Mouse (Mus musculus) midbrain, embryonic 10.5 days (tissue): ENCODE measurements at regions not wholly inside any gene's neighbourhood (a gene's known extent, or its start where the extent isn't known, plus 50 kb on each side); places are given as distances from the start of the nearest gene placed in this dataset.

Source experiments
- DNase-seq: peaks from one replicate; pipeline ENCODE4 v3.0.0-alpha.2; 2017; ENCODE audit warnings: low spot score
- H3K27ac ChIP-seq: fragments of 300-500 bp; sonication (generic); replicated peaks from 2 replicates; pipeline ENCODE4 v1.5.1; 2016; ENCODE audit warnings: mild to moderate bottlenecking
- H3K27me3 ChIP-seq: fragments of 300-500 bp; sonication (generic); 2 replicates; pipeline ENCODE4 v1.6.1; 2016; ENCODE audit warnings: low read depth, mild to moderate bottlenecking; ENCODE audit not compliant: poor library complexity, severe bottlenecking
- H3K36me3 ChIP-seq: fragments of 300-500 bp; sonication (generic); 2 replicates; pipeline ENCODE4 v1.6.1; 2016; ENCODE audit warnings: mild to moderate bottlenecking, moderate library complexity
- H3K4me1 ChIP-seq: fragments of 300-500 bp; sonication (generic); 2 replicates; pipeline ENCODE4 v1.6.1; 2016
- H3K4me3 ChIP-seq: fragments of 300-500 bp; sonication (generic); 2 replicates; pipeline ENCODE4 v1.5.1; 2016; ENCODE audit warnings: mild to moderate bottlenecking, moderate library complexity
- H3K9me3 ChIP-seq: fragments of 300-500 bp; sonication (generic); replicated peaks from 2 replicates; pipeline ENCODE4 v1.6.1; 2016; ENCODE audit warnings: mild to moderate bottlenecking
- WGBS: fragments of 180-500 bp; shearing (Covaris S2); methylation state at CpG from one replicate; pipeline ENCODE4 v1.1.7; 2016; 5-methylcytosine and 5-hydroxymethylcytosine counted together

- DNase-seq: no peak
- no peaks in the 10 kb centered on the region for H3K4me1 ChIP-seq
- no peak overlapping the region for H3K27ac ChIP-seq
- no peaks in the 10 kb centered on the region for H3K36me3 ChIP-seq
- H3K4me3 ChIP-seq: no peak overlapping the region
- 80% methylated on average over 8 of the region's 8 CpGs for WGBS
- no peaks in the 10 kb centered on the region for H3K27me3 ChIP-seq
- H3K9me3 ChIP-seq: no peaks in the 10 kb centered on the region
Observed at GRCm38 (mm10) chr9:62624562-62625044, 53.0 kb upstream of the Itga11 start.

GRCm38 (mm10) chr9:62627071-62628000 lies 50.3 kb upstream of the Itga11 start:
- DNase-seq: no peak
- Histone ChIP-seq H3K4me3 (no peak overlapping the region), H3K27ac (no peak overlapping the region), H3K9me3 (no peaks in the 10 kb centered on the region), H3K4me1 (no peaks in the 10 kb centered on the region), H3K36me3 (no peaks in the 10 kb centered on the region), H3K27me3 (no peaks in the 10 kb centered on the region)
- WGBS: 69% methylated on average over 6 of the region's 6 CpGs
